In genomic region chr16:63102930-63103329, GRCm38 (mm10) we compare ENCODE assay signal across 14 mouse cellular contexts.
DNase-seq lines count a peak whose midpoint lies in the region; ATAC-seq and TF ChIP-seq lines count a peak whose summit lies in the region.
"Had no signal": no experiment of that assay in that cellular context is flagged by ENCODE, and none has a peak within 500 bp of the region (broad histone marks: within the 10 kb centered on the region; RNA-seq: fewer than 3 reads in every experiment).

No protein-coding gene starts in this region.

- H3K4me1 ChIP-seq in kidney, embryonic 16.5 days (ENCODE audit: insufficient read depth, low read length), result no peaks in the 10 kb centered on the region
- H3K4me1 ChIP-seq in lung, adult 2 months (ENCODE audit: control insufficient read depth, insufficient read depth, low read length), result no peaks in the 10 kb centered on the region; the same call in 1 of the 2 replicates
- H3K4me1 ChIP-seq: forebrain, embryonic 15.5 days; hindbrain, embryonic 13.5 days had no signal

- no peak for ATAC-seq in kidney, embryonic 16.5 days (ENCODE audit: low FRiP score, low TSS enrichment)
- ATAC-seq: forebrain, embryonic 15.5 days had no signal

- H3K4me2 ChIP-seq in kidney, embryonic 16.5 days (replicated peaks; ENCODE audit: low read depth, low read length), result no peak overlapping the region
- H3K4me2 ChIP-seq: forebrain, embryonic 15.5 days; heart, embryonic 13.5 days; hindbrain, embryonic 13.5 days had no signal

- H3K9ac ChIP-seq in kidney, embryonic 16.5 days (replicated peaks; ENCODE audit: low read length), result no peak overlapping the region
- H3K9ac ChIP-seq: forebrain, embryonic 15.5 days; heart, embryonic 13.5 days; hindbrain, embryonic 13.5 days had no signal

- WGBS in kidney, embryonic 16.5 days, result 82% methylated on average over 1 of the region's 1 CpGs
- 76% methylated on average over 1 of the region's 1 CpGs for WGBS in lung, adult 2 months

- no peak for TF ChIP-seq POLR2A in lung, adult 2 months (IDR thresholded peaks at IDR 0.05; ENCODE audit: borderline replicate concordance, extremely low read depth, low read depth, low read length)

- DNase-seq in heart, adult 9 months (ENCODE audit: low spot score in 2 of 2), result peak; percentile 7 to 21
- DNase-seq in heart, postnatal 4 days, result no peak
- DNase-seq in kidney, adult 9 months, result peak; percentile 17
- peak; percentile 21 for DNase-seq in lung, postnatal 10 days
- no peak for DNase-seq in lung, adult 2 months
- no peak for DNase-seq in left cerebral cortex, postnatal 4 days
- DNase-seq: adrenal gland, adult 2 months; adrenal gland, postnatal 25 days; cerebellum, adult 2 months; cerebellum, postnatal 10 days had no signal

- no peaks in the 10 kb centered on the region for H3K9me3 ChIP-seq in kidney, embryonic 16.5 days (ENCODE audit: low read length)
- H3K9me3 ChIP-seq: forebrain, embryonic 15.5 days; heart, embryonic 13.5 days; hindbrain, embryonic 13.5 days had no signal

- H3K36me3 ChIP-seq in kidney, embryonic 16.5 days (ENCODE audit: insufficient read depth, low read length), result no peaks in the 10 kb centered on the region
- H3K36me3 ChIP-seq: forebrain, embryonic 15.5 days; heart, embryonic 13.5 days; hindbrain, embryonic 13.5 days had no signal

- no peak overlapping the region for H3K4me3 ChIP-seq in kidney, embryonic 16.5 days (ENCODE audit: low read length)
- H3K4me3 ChIP-seq in lung, adult 2 months (replicated peaks; ENCODE audit: extremely low read depth, low read depth, low read length), result no peak overlapping the region
- H3K4me3 ChIP-seq: forebrain, embryonic 15.5 days; heart, embryonic 13.5 days; hindbrain, embryonic 13.5 days had no signal

- TF ChIP-seq CTCF in lung, adult 2 months (IDR thresholded peaks at IDR 0.05; ENCODE audit: insufficient read depth, low read length), result no peak

- H3K27me3 ChIP-seq in kidney, embryonic 16.5 days (ENCODE audit: insufficient read depth, low read length), result no peaks in the 10 kb centered on the region
- H3K27me3 ChIP-seq: forebrain, embryonic 15.5 days; heart, embryonic 13.5 days; hindbrain, embryonic 13.5 days had no signal

- H3K27ac ChIP-seq in kidney, embryonic 16.5 days (ENCODE audit: low read length), result no peak overlapping the region
- H3K27ac ChIP-seq: forebrain, embryonic 15.5 days; heart, embryonic 13.5 days; hindbrain, embryonic 13.5 days had no signal

- intact Hi-C loops in left cerebral cortex, postnatal 4 days (cut with DNase I), result no loop called here

Comparison
In these comparisons a context has a peak if more than half of its experiments do, and no peak if none do; other contexts are left out.
1. DNase-seq: peak in heart, adult 9 months (2 of 2), kidney, adult 9 months (single experiment) and lung, postnatal 10 days (single experiment); none in heart, postnatal 4 days (single experiment), lung, adult 2 months (single experiment) and left cerebral cortex, postnatal 4 days (single experiment).